8 mouse cellular contexts compared by ENCODE assay signal in genomic region chr19:34640623-34641022, GRCm38 (mm10). TPM values are rescaled to one million over a fixed set of nuclear protein-coding genes. Genes with fewer than 3 reads are reported as not detected.
DNase-seq lines count a peak whose midpoint lies in the region; ATAC-seq lines count a peak whose summit lies in the region.
"Had no signal": no experiment of that assay in that cellular context is flagged by ENCODE, and none has a peak within 500 bp of the region (broad histone marks: within the 10 kb centered on the region; RNA-seq: fewer than 3 reads in every experiment).

Gene Ifit1bl2, minus strand, starts transcription at chr19:34640743.
Gene Ifit1, plus strand, starts transcription at chr19:34640871.

- H3K9me3 ChIP-seq in erythroblast, embryonic 14.5 days (ENCODE audit: control insufficient read depth, low read length): no peaks in the 10 kb centered on the region
- no peaks in the 10 kb centered on the region for H3K9me3 ChIP-seq in liver, embryonic 13.5 days (replicated peaks)
- no peaks in the 10 kb centered on the region for H3K9me3 ChIP-seq in stomach, embryonic 15.5 days
- no peaks in the 10 kb centered on the region for H3K9me3 ChIP-seq in midbrain, embryonic 16.5 days (replicated peaks; ENCODE audit: control insufficient read depth, low read length, poor library complexity, severe bottlenecking)

- H3K27ac ChIP-seq in liver, embryonic 13.5 days: no peak within 1 kb of the TSS
- H3K27ac ChIP-seq in stomach, embryonic 15.5 days: no peak within 1 kb of the TSS
- no peak within 1 kb of the TSS for H3K27ac ChIP-seq in midbrain, embryonic 16.5 days (ENCODE audit: low read length)

- no peaks in the 10 kb centered on the region for H3K36me3 ChIP-seq in erythroblast, embryonic 14.5 days (ENCODE audit: control insufficient read depth)
- no peaks in the 10 kb centered on the region for H3K36me3 ChIP-seq in liver, embryonic 13.5 days
- H3K36me3 ChIP-seq in stomach, embryonic 15.5 days: no peaks in the 10 kb centered on the region
- H3K36me3 ChIP-seq in midbrain, embryonic 16.5 days (ENCODE audit: control insufficient read depth, insufficient read depth, low read length): no peaks in the 10 kb centered on the region

- peak within 1 kb of the TSS; percentile 23 for H3K4me2 ChIP-seq in liver, embryonic 13.5 days
- peak within 1 kb of the TSS; percentile 38 for H3K4me2 ChIP-seq in stomach, embryonic 15.5 days
- no peak within 1 kb of the TSS for H3K4me2 ChIP-seq in midbrain, embryonic 16.5 days (ENCODE audit: low read length)

- peak within 1 kb of the TSS; percentile 9 for H3K4me3 ChIP-seq in erythroblast, embryonic 14.5 days (replicated peaks)
- H3K4me3 ChIP-seq in liver, embryonic 13.5 days (replicated peaks): no peak within 1 kb of the TSS; the same call in 1 of the 2 replicates
- H3K4me3 ChIP-seq in stomach, embryonic 15.5 days (replicated peaks): 0 out of 2 replicates have a peak within 1 kb of the TSS, but pooled peaks have one; percentile 1
- H3K4me3 ChIP-seq in midbrain, embryonic 16.5 days (ENCODE audit: low read depth, low read length): no peak within 1 kb of the TSS

- H3K27me3 ChIP-seq in erythroblast, embryonic 14.5 days (ENCODE audit: control insufficient read depth): peaks cover 17% of the 10 kb centered on the region
- H3K27me3 ChIP-seq in liver, embryonic 13.5 days: no peaks in the 10 kb centered on the region
- no peaks in the 10 kb centered on the region for H3K27me3 ChIP-seq in stomach, embryonic 15.5 days (replicated peaks)
- H3K27me3 ChIP-seq in midbrain, embryonic 16.5 days (ENCODE audit: control insufficient read depth, insufficient read depth, low read depth, low read length): no peaks in the 10 kb centered on the region

- ATAC-seq in liver, embryonic 13.5 days (ENCODE audit: low read depth): peak; percentile 29
- ATAC-seq in stomach, embryonic 15.5 days (ENCODE audit: insufficient read depth, low FRiP score, low read depth): 0 out of 2 replicates have a peak, but pooled peaks have one; percentile 35
- ATAC-seq in midbrain, embryonic 16.5 days: no peak

- H3K4me1 ChIP-seq in erythroblast, embryonic 14.5 days (ENCODE audit: control insufficient read depth): peaks cover 18% of the 10 kb centered on the region
- H3K4me1 ChIP-seq in liver, embryonic 13.5 days (replicated peaks): peaks cover 17% of the 10 kb centered on the region
- no peaks in the 10 kb centered on the region for H3K4me1 ChIP-seq in stomach, embryonic 15.5 days
- no peaks in the 10 kb centered on the region for H3K4me1 ChIP-seq in midbrain, embryonic 16.5 days (ENCODE audit: control insufficient read depth, insufficient read depth, low read length)

- peak; percentile 39 for DNase-seq in thymus, postnatal 0 days (ENCODE audit: low spot score)
- DNase-seq in thymus, adult 18-20 months: no peak
- DNase-seq in liver, embryonic 13.5 days: no peak
- DNase-seq in yolk sac, embryonic 10.5 days (ENCODE audit: low spot score): no peak

- no peak within 1 kb of the TSS; the same call in 1 of the 2 replicates for H3K9ac ChIP-seq in liver, embryonic 13.5 days
- no peak within 1 kb of the TSS for H3K9ac ChIP-seq in stomach, embryonic 15.5 days
- no peak within 1 kb of the TSS for H3K9ac ChIP-seq in midbrain, embryonic 16.5 days (ENCODE audit: low read depth, low read length)

- 29% methylated on average over 4 of the region's 4 CpGs for WGBS in liver, embryonic 13.5 days (ENCODE audit: insufficient replicate concordance)
- 31% methylated on average over 4 of the region's 4 CpGs for WGBS in stomach, embryonic 15.5 days
- 67% methylated on average over 4 of the region's 4 CpGs for WGBS in midbrain, embryonic 16.5 days

RNA-seq across cellular contexts. Expression of gene Ifit1bl2, which starts in this region (rescaled TPM):
- 0.14 and 0.21 TPM in 2 replicates for polyA plus RNA-seq in thymus, postnatal 0 days (2015; fragmentation: Nextera tagmentation; extraction: Ambion mirVana)
- not detected in 2 replicates for polyA plus RNA-seq in erythroblast, embryonic 14.5 days (2012)
- 0.02 and 0.03 TPM in 2 replicates for polyA plus RNA-seq in liver, embryonic 13.5 days (2015; fragmentation: Nextera tagmentation; extraction: Ambion mirVana)
- polyA plus RNA-seq in stomach, embryonic 15.5 days (2015; fragmentation: Nextera tagmentation; extraction: Ambion mirVana): 0.80 and 0.86 TPM in 2 replicates
- polyA plus RNA-seq in midbrain, embryonic 16.5 days (2015; fragmentation: Nextera tagmentation; extraction: Ambion mirVana): 0.46 and 0.51 TPM in 2 replicates
- polyA plus RNA-seq: testis, adult 2 months had no signal

RNA-seq across cellular contexts. Expression of gene Ifit1, which starts in this region (rescaled TPM):
- polyA plus RNA-seq in thymus, postnatal 0 days (2015; fragmentation: Nextera tagmentation; extraction: Ambion mirVana): 21.5 and 27.1 TPM in 2 replicates
- not detected in 2 replicates for polyA plus RNA-seq in erythroblast, embryonic 14.5 days (2012)
- 0.85 and 1.3 TPM in 2 replicates for polyA plus RNA-seq in liver, embryonic 13.5 days (2015; fragmentation: Nextera tagmentation; extraction: Ambion mirVana)
- 1.2 and 2.9 TPM in 2 replicates for polyA plus RNA-seq in stomach, embryonic 15.5 days (2015; fragmentation: Nextera tagmentation; extraction: Ambion mirVana)
- polyA plus RNA-seq in midbrain, embryonic 16.5 days (2015; fragmentation: Nextera tagmentation; extraction: Ambion mirVana): 0.29 and 0.35 TPM in 2 replicates

Comparison
In these comparisons a context has a peak if more than half of its experiments do, and no peak if none do; other contexts are left out.
1. H3K4me3 ChIP-seq: peak in erythroblast, embryonic 14.5 days (single experiment) and stomach, embryonic 15.5 days (single experiment); none in liver, embryonic 13.5 days (single experiment) and midbrain, embryonic 16.5 days (single experiment).